Mouse (Mus musculus) A20 (cell line): ENCODE results near the gene Carhsp1.
A peak's percentile ranks its signal among the peaks of the same experiment; 100 is the strongest.

Experiments used
- DNase-seq: peaks from one replicate; pipeline ENCODE4 v3.0.0-alpha.2; 2011; ENCODE audit warnings: low read depth, low spot score

Gene Carhsp1

DNA sequence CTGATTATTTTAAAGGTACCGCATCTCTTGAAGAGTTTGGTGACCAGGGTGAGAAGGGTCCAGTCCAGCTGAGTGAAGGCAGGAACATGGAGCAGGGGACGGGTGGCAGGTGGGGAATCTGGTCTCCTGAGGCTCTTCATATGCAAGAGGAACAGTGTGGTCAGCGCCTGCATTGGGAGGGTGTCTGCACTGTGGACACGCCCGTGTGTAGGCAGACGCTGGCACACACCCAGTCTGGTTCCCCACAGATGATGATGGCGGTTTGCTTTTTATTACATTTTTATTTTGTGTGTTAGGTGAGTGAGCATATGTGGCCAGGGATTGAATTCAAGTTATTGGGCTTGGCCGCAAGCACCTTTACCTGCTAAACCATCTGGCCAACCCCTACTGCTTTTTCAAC lies 3.6 kb upstream of the Carhsp1 start:
- no peak for DNase-seq

DNA sequence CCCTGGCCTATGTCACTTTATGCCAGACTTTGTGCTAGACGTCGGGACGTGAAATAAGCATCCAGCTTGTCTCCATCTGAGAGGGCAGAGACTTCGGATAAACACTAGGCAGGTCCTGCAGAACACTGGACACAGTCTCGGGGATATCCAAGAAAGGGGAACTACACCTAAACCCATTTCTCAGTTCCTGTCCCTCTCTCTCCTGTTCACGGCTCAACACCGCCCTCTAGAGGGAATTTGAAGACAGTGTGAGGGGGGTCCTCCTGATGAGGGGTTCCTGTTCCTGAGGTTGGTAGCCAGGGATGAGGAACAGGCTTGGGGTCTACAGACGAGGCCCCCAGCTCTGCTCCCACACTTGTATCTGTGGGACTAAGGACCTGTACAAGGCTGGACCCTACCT lies 2.2 kb upstream of the Carhsp1 start:
- DNase-seq: peak; percentile 89

DNA sequence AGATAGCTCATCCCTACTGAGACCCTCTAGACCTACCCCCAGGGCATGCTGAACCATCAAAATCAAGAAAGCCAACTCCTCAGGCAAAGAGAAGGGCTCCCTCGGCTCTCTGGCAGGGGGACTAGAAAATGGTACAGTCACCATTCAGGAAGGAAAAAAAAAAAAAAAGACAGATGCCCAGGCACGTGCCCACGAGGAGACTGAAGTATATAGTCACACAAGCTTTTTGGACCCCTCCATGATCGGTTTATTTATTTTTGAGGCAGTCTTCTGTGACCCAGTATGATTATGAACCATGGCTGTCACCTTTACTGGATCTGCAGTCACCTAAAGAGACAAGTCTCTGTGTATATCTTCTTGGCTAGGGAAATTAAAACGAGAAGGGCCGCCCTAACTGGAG lies 1.4 kb upstream of the Carhsp1 start:
- no peak for DNase-seq

DNA sequence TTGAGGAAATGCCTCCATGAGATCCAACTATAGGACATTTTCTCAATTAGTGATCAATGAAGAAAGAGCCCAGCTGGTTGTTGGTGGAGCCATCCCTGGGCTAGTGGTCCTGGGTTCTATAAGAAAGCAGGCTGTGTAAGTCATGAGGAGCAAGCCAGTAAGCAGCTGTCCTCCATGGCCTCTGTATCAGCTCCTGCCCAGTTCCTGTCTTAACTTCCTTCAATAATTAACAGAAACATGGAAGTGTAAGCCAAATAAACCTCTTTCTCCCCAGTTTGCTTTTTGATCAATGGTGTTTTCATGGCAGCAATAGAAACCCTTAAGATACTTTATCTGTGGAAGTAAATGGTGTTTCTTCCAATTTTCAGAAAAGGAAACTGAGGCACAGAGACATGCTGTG lies 856 bp upstream of the Carhsp1 start:
- no peak for DNase-seq

DNA sequence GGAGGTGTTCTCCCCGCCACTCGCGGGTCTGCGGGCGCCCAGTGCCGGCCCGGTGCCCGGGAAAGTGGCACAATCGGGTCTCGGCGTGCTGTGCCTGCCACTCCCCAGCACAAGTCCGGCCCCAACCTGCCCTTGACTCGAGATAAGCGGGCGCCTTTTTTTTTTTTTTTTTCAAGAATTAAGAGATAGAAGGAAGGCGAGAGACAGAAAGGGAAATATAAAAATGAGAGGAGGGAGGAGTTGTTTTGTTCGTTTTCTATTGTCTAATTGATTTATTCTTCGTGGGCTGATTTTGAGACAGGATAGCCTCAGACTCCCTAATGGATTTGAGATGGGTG lies 364 bp upstream of the Carhsp1 start:
- no peak for DNase-seq

DNA sequence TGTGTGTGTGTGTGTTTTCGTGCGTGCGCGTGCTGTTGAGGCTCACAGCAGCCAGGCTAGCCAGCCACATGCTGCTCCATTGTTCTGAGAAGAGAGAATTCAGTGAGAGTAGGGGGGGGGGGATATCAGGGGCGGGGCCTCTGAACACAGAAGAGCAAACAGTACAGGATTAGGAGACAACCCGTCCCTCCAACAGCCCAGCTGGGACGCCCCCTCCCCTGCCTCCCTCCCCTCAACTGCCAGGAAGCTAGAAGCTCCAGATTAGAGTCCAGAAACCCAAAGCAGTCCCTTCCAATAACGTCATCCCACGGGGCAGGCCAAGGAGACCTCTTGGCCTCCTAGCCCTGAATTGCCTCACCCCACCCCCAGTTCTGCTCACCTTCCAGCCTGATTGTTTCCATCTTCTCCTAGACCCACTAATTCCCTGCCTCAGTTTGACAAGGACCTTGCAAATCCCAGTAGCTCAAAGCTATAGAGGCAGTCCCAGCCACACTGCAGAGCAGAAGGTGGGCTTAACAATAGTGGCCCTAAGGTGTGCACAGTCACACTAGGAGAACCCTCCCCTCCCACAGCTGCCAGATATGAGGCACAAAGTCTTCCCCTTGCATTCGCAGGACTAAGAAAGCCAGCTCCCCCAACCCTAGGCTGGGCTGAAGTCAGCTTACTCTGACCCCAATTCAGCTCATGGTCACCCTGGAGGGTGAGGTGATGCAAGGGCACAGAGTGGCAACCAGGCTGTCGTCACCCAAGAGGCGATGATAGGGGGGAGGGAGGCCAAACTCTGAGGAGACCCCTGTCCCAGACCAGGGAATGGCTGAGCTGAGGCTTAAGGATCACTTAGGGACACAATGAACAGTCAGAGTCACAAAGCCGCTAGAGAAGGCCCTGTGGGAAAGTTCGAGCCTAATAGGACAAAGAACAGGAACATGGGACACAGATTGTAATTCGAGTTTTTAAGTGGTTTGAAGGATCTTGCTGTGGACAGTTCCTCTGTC lies 1.6 kb downstream of the Carhsp1 start:
- DNase-seq: no peak

DNA sequence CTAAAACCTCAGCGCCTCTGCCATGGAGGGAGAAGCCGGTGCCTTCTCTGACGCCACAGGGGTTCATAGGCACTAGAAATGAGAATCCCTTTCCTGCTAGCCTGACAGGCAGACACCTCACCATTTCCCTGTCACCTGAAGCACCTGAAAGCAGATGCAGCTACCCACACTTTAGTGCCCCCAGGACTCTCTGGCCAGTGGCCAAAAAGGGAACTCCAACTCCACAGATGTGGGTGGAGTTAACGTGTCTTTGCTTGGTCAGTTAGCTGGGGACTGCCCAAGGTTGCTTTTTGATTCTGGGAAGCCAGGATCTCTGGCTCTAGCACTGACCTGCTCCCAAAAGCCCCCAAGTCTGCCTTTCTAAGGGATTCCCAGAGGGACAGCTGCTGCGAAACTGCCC lies 2.5 kb downstream of the Carhsp1 start:
- DNase-seq: no peak

DNA sequence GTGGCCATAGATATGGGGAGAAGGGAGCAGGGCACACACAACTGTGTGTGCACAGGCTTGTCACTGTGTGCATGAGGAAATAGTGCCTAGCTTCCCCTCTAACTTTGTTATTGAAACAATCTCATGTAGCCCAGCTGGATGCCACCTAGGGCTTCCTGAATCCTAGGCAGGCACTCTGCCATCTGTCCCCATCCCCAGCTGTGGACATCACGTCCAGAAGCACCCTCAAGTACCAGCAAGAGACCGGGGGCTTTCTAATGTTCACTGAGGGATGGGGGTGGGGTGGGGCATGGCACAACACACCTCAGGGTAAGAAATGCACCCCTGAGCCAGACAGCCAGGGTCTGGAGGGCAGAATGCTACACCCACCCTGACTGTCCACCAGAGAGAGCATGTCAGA lies 3.6 kb downstream of the Carhsp1 start:
- no peak for DNase-seq

DNA sequence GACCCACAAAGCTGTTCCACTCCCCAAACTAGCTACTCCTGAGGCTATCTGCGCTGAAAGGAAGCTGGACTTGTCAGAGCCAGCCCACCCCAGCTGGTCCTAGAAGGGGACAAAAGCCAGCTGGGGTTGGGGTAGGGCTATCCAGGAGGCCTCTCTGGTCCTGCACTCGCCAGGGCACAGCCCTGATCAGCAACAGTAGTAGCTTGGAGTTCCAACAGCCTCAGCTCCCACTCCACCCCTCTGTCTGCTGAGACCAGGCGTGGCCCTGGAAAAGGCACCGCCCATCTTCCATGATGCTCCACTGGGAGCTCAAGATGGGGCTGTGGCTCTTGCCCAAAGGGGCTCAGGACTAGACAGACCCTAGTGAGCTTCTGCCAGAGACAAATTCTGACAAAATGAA lies 4.1 kb downstream of the Carhsp1 start:
- no peak for DNase-seq

DNA sequence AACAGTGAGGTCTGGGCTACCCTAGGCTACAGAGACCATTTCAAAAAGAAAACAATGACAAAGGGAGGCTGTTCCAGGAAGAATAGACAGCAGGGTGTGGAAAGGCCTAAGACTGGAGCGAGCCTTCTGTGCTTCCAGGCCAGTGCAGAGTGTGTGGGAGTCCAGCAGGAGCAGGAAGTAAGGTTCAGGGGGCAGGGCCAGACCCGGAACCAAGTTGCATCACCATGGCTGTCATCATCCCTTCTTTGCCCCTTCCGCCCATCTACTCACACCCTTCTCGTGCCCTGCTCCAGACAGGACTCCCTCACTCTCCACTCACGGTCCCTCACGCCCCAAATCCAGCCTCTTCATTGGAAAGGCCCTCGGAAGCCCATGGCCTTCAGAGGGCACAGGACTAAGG lies 4.7 kb downstream of the Carhsp1 start:
- no peak for DNase-seq

DNA sequence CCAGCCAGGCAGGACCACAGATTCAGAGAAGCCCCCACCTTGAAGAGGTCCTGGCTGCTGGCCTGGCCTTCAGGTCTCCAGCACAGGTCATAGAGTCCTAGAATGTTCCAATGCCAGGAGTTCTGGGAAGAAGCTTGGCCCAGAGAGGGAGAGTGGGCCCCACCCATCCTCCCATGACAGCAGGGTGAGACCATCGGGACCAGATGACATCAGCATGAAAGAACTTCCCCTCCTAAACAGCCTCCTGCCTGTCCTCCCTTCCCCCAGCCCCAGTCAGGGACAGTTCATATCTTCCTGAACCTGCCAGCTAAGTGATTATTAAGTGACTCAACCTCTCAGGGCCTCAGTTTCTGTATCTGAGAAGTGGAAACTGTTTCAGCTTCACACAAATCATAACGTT lies 5.5 kb downstream of the Carhsp1 start:
- DNase-seq: no peak

DNA sequence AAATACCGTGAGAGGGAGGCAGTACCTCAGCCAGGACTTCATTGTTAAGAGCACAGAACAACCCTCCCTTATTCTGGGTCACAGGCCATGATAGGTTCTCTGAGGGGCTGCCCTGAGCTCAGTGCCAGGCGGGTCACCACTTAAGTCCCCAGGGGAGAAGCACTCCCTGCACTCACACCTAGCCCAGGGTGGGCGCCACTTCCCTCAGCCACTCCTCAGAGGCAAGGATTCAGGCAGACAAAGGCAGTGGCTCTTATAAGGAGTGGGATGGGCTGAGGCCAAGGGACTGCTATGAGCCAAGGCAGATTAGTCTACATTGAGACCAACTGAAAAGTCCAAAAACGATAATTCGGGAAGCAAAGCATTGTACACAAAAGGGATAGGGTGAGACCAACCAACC lies 6.6 kb downstream of the Carhsp1 start:
- DNase-seq: no peak

DNA sequence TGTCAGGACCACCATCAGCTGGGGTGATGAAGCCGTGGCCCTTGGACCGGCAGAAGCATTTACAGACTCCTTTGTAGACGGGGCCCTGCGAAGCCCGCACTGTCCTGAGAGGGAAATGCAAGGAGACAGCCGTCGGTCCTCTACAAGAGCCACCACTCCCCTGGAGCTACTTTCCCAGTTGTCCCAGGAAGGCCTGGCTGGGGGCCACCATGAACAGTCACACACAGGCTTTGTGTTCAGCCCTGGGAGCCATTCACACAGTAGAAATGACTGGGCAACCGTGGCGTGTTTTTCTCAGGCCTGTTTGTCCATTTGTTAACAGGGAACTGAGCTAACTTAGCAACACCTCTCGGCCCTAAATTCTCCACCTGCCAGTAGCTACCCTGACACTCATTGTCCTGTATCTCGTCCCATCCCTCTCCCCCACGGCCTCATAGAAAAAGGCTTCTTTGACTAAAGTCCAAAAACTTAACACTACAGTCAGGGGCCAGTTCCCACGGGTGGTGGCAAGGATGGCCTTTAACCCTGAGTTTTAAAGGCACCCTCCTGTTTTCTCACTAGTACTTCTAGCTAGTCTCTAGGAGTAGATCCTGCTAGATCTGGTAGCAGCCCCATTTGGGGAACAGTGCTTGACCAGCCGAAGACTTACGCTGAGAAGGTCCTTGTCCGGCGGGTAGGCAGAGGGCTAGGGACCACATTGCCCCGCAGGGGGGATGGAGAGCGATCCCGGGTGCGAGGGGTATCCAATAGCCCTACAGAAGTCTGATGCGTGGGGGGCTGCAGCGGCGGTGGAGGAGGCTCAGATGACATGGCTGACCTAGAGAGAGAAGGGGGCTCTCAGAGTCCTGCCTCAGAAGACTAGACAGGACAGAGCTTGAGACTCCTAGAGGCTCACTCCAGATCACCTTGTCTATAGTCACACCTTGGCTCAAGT lies 8.1 kb downstream of the Carhsp1 start:
- no peak for DNase-seq

DNA sequence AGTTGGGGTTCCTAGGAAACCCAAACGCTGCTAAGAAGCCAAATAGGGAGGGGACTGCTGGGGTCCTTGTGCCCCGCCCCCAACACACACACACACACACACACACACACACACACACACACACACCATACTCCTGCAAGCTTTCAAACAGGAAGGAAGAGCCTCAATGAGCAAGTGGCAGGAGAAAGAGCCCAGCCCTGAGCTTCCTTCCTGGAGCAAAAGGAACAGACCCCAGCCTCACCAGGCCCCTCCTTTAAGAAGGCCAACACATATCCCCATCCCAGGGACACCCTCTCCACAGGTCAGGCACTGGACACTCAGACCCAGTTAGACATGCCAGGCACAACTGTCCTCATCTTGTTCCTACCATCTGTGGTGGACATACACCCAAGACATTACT lies 8.9 kb downstream of the Carhsp1 start:
- no peak for DNase-seq

DNA sequence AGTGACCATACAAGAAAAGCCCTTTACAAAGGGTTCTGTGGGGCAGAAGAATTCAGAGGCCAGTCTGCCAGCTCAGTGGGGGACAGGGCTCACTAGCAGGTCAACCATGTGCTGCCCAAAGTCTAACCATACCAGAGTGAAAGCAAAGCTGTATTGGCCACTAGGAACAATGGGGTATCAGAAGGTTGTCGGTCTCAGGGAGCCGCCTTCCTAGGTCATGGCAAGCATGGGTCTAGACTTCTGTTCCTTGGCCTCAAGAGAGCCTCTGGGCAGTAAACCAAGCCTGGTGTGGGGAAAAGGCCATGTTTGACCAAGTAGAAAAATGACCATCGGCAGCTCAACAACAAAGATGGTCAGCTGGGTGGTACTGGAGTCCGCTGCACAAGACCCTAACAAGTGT lies 13.2 kb downstream of the Carhsp1 start:
- DNase-seq: no peak

DNA sequence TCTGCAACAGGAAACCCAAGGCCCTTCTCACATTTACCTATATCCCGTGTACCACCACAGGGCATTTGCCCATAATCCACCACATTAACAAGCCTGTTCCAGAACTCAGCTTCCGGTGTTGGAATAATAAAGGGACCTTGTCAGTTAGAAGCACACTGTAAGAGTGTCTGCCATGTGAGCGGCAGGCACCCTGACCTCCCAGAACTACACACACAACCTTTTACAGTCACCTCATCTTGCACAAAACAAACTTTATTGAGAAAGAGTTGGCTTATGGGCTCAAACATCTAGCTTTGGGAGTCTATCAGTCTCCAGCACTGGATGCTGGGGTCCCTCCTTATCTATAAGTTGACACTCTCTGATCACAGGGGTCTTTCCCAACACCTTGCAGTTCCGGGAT lies 13.6 kb downstream of the Carhsp1 start:
- no peak for DNase-seq

DNA sequence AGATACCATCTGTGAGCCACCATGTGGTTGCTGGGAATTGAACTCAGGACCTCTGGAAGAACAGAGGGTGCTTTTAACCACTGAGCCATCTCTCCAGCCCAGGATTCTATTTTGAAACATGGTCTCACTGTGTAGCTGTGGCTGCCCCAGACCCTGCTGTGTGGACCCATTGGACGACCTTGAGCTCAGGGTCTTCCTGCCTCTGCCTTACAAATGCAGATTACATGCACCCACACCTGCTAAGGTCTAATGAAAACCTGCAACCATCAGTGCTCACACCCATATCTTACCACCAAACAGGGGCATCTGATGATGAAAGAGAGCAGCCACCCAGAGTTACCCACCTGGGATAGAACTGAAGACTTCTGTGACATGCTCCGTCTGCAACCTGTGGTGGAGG lies 15.7 kb downstream of the Carhsp1 start:
- DNase-seq: no peak

DNA sequence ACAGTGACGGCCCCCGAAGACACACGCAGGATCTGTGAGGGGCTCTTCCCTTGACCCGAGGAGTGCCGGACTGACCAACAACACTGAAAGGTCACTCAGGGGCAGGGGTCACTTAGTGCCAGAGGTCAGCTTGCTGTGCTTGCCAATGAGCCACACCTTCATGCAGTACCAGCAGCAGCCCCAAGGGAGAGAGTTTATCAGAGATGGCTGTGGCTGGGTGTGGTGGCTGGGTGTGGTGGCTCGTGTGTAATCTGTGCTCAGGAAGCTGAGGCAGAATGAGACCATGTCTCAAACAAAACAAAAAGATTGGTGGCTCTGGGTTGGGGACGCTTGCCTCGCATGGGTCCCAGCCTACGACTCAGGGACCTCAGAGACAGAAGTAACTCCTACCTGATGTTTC lies 16.4 kb downstream of the Carhsp1 start:
- DNase-seq: no peak

DNA sequence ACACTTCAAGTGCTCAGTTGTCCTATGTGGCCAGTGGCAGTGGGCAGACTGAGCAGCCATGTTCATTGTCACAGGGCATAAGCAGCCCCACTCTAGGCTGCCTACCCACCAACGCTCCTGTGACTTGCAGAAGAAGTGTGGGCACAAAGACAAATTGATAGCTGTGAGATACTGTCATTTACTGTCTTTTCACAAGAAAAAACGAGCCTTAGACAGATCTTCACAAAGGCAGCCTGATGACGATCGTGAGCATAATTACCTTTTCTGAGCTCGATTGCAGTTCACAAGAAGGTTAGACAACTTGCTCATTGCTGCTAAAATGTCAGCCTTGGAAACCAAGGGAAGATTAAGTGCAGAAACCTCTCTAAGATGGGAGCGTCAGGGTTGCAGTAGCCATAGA lies 16.8 kb downstream of the Carhsp1 start:
- DNase-seq: no peak

DNA sequence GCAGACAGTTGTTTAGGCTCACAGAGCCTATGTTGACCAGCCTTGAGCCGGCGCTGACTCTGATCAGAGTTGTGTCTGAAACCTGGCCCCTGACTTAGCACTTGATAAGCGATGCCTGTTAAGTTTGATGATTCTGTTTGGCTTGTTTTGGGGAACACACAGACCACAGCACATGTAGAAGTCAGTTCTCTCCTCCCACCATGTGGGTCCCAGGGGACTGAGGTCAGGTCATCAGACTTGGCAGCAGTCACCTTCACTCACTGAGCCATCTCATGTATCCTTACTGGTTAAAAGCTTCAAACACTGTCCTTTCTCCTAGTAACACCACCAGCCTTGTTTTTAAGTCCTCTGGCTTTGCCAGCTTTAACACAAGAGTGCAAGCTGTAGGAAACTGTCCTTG lies 21.9 kb downstream of the Carhsp1 start:
- DNase-seq: no peak

DNA sequence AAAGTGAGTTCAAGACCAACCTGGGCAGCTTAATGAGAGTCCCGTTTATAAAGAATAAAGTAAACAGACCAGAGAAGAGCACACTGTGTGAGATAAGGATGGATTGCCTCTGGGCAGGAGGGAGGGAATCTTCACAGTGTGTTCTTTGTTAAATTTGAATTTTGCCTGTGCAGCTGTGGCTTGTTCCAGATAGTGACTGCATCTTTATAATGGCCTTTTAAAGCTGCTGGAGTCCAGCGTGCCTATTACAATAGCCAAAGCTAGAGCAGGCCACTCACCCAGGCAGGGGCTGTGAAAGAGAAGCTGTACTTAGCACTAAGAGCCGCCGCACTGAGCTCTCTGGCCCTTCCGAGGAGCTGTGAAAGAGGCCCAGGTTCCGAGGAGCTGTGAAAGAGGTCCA lies 26.4 kb downstream of the Carhsp1 start:
- DNase-seq: no peak

DNA sequence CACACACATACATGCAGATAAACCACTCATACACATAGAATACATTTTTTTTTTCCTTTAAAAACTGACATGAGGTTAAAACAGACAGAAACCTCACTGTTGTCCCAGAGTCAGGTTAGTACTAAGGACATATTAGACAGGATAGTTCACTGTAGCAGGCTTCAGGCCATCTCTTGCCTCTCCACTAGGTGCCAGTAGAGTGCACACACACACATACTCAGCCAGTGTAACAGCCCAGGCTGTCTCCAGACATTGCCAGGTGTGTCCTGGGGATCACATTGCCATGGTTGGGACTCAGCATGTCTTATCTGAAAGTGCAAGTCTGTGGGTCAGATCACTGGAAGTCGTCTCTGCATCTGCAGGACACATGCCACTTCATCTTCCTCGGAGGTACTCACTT lies 28.1 kb downstream of the Carhsp1 start:
- peak; percentile 57 for DNase-seq
